Mouse (Mus musculus) MEL (cell line): ENCODE measurements at regions not wholly inside any gene's neighbourhood (a gene's known extent, or its start where the extent isn't known, plus 50 kb on each side); places are given as distances from the start of the nearest gene placed in this dataset.

Source experiments
- DNase-seq: peaks from one replicate; pipeline ENCODE4 v3.0.0; 2011; ENCODE audit warnings: low read depth, low spot score
- H3K27ac ChIP-seq: 2 replicates; pipeline ENCODE4 v1.5.1; 2012; ENCODE audit warnings: low read depth, mild to moderate bottlenecking, control low read depth, low read length, moderate library complexity; ENCODE audit not compliant: control insufficient read depth
- H3K27me3 ChIP-seq, 2 experiments: fragments of 150-350 bp in 1 of 2; sonication (generic) in 1 of 2; 2 replicates each; pipeline ENCODE4 v1.6.1; 2012; ENCODE audit warnings: low read length in 2 of 2, mild to moderate bottlenecking in 2 of 2, improper control_type of control experiment in 1 of 2, moderate library complexity in 1 of 2; ENCODE audit not compliant: insufficient read depth in 2 of 2, control insufficient read depth in 1 of 2
- H3K36me3 ChIP-seq, 2 experiments: 2 replicates each; pipeline ENCODE4 v1.6.1; 2012 to 2014; ENCODE audit warnings: low read length in 2 of 2, improper control_type of control experiment in 1 of 2, inconsistent platforms in 1 of 2, mild to moderate bottlenecking in 1 of 2; ENCODE audit not compliant: insufficient read depth in 2 of 2, control insufficient read depth in 1 of 2
- H3K4me1 ChIP-seq, 2 experiments: fragments of 150-350 bp in 1 of 2; sonication (generic) in 1 of 2; 2 replicates each; pipeline ENCODE4 v1.6.1; 2012; ENCODE audit warnings: low read length in 2 of 2, improper control_type of control experiment in 1 of 2, mild to moderate bottlenecking in 1 of 2; ENCODE audit not compliant: insufficient read depth in 2 of 2, control insufficient read depth in 1 of 2
- H3K4me3 ChIP-seq, 2 experiments: fragments of 150-350 bp in 1 of 2; sonication (generic) in 1 of 2; 2 replicates each; pipeline ENCODE4 v1.5.1; 2012; ENCODE audit warnings: low read depth in 2 of 2, low read length in 2 of 2, mild to moderate bottlenecking in 2 of 2, moderate library complexity in 2 of 2, control low read depth in 1 of 2, improper control_type of control experiment in 1 of 2; ENCODE audit not compliant: control insufficient read depth in 1 of 2, insufficient read depth in 1 of 2
- H3K79me2 ChIP-seq: 2 replicates; pipeline ENCODE4 v1.6.1; 2012; ENCODE audit warnings: mild to moderate bottlenecking, low read length, moderate library complexity; ENCODE audit not compliant: control insufficient read depth, poor library complexity, insufficient read depth
- H3K9ac ChIP-seq: 2 replicates; pipeline ENCODE4 v1.6.1; 2012; ENCODE audit warnings: low read depth, mild to moderate bottlenecking, control low read depth, low read length, moderate library complexity; ENCODE audit not compliant: control insufficient read depth, poor library complexity, severe bottlenecking
- H3K9me3 ChIP-seq: fragments of 150-350 bp; sonication (generic); replicated peaks from 2 replicates; pipeline ENCODE4 v1.6.1; 2012; ENCODE audit warnings: mild to moderate bottlenecking, low read length, improper control_type of control experiment, moderate library complexity; ENCODE audit not compliant: insufficient read depth
- BHLHE40 ChIP-seq: IDR thresholded peaks from 2 replicates; pipeline ENCODE4 v1.6.1; 2012; ENCODE audit warnings: low read depth, mild to moderate bottlenecking, inconsistent platforms, low read length, improper control_type of control experiment, borderline replicate concordance
- CHD1 ChIP-seq: IDR thresholded peaks from 2 replicates; pipeline ENCODE4 v1.6.1; 2012; ENCODE audit warnings: low read depth, mild to moderate bottlenecking, inconsistent platforms, low read length, improper control_type of control experiment
- CHD2 ChIP-seq: IDR thresholded peaks from 2 replicates; pipeline ENCODE4 v1.6.1; 2011; ENCODE audit warnings: low read length, improper control_type of control experiment
- CTCF ChIP-seq, 3 experiments: IDR thresholded peaks in 2 of 3; conservative IDR thresholded peaks in 1 of 3; 2 replicates each; pipeline ENCODE4 v1.5.1; 2011 to 2012; ENCODE audit warnings: low read length in 3 of 3, low read depth in 2 of 3, mild to moderate bottlenecking in 2 of 3, improper control_type of control experiment in 1 of 3, inconsistent platforms in 1 of 3, mixed read lengths in 1 of 3, moderate library complexity in 1 of 3; ENCODE audit not compliant: control insufficient read depth in 1 of 3, insufficient read depth in 1 of 3, poor library complexity in 1 of 3, severe bottlenecking in 1 of 3
- E2F4 ChIP-seq: IDR thresholded peaks from 2 replicates; pipeline ENCODE4 v1.6.1; 2011; ENCODE audit warnings: low read depth, low read length, improper control_type of control experiment, borderline replicate concordance
- ETS1 ChIP-seq: IDR thresholded peaks from 2 replicates; pipeline ENCODE4 v1.6.1; 2012; ENCODE audit warnings: low read depth, mild to moderate bottlenecking, inconsistent platforms, low read length, improper control_type of control experiment, moderate library complexity
- HCFC1 ChIP-seq: IDR thresholded peaks from 2 replicates; pipeline ENCODE4 v1.6.1; 2012; ENCODE audit warnings: low read depth, mild to moderate bottlenecking, inconsistent platforms, low read length, improper control_type of control experiment, moderate library complexity
- JUND ChIP-seq: IDR thresholded peaks from 2 replicates; pipeline ENCODE4 v1.6.1; 2011; ENCODE audit warnings: low read depth, mild to moderate bottlenecking, improper control_type of control experiment, low read length
- KAT2A ChIP-seq: conservative IDR thresholded peaks from 2 replicates; pipeline ENCODE4 v1.6.1; 2012; ENCODE audit warnings: low read depth, low read length, improper control_type of control experiment, inconsistent platforms
- MAX ChIP-seq: IDR thresholded peaks from 2 replicates; pipeline ENCODE4 v1.6.1; 2011; ENCODE audit warnings: low read length, improper control_type of control experiment
- MAZ ChIP-seq: IDR thresholded peaks from 2 replicates; pipeline ENCODE4 v1.6.1; 2012; ENCODE audit warnings: low read depth, mild to moderate bottlenecking, inconsistent platforms, low read length, improper control_type of control experiment
- MEF2A ChIP-seq: IDR thresholded peaks from 2 replicates; pipeline ENCODE4 v1.6.1; 2014; ENCODE audit warnings: low read depth, mild to moderate bottlenecking, inconsistent platforms, low read length, improper control_type of control experiment; ENCODE audit not compliant: poor library complexity, insufficient replicate concordance, severe bottlenecking; ENCODE audit errors: extremely low read depth
- MXI1 ChIP-seq: IDR thresholded peaks from 2 replicates; pipeline ENCODE4 v1.6.1; 2011; ENCODE audit warnings: mild to moderate bottlenecking, low read depth, low read length, improper control_type of control experiment
- MYB ChIP-seq: IDR thresholded peaks from 2 replicates; pipeline ENCODE4 v1.6.1; 2011; ENCODE audit warnings: mild to moderate bottlenecking, low read depth, low read length, improper control_type of control experiment
- MYC ChIP-seq: IDR thresholded peaks from 2 replicates; pipeline ENCODE4 v1.6.1; 2011; ENCODE audit warnings: low read depth, mild to moderate bottlenecking, low read length, improper control_type of control experiment, moderate library complexity
- NELFE ChIP-seq: IDR thresholded peaks from 2 replicates; pipeline ENCODE4 v1.6.1; 2011; ENCODE audit warnings: low read depth, low read length, improper control_type of control experiment
- POLR2A ChIP-seq, 2 experiments: IDR thresholded peaks; 2 replicates each; pipeline ENCODE4 v1.6.1; 2011 to 2012; ENCODE audit warnings: low read length in 2 of 2, mild to moderate bottlenecking in 2 of 2, control low read depth in 1 of 2, improper control_type of control experiment in 1 of 2, low read depth in 1 of 2, moderate library complexity in 1 of 2; ENCODE audit not compliant: control insufficient read depth in 1 of 2, insufficient read depth in 1 of 2, poor library complexity in 1 of 2
- POLR2AphosphoS2 ChIP-seq: IDR thresholded peaks from 2 replicates; pipeline ENCODE4 v1.6.1; 2011; ENCODE audit warnings: low read length, improper control_type of control experiment
- POLR2AphosphoS5 ChIP-seq: IDR thresholded peaks from 2 replicates; pipeline ENCODE4 v1.6.1; 2012; ENCODE audit warnings: low read depth, borderline replicate concordance, mild to moderate bottlenecking, inconsistent platforms, low read length, moderate library complexity, mixed read lengths
- SMC3 ChIP-seq: IDR thresholded peaks from 2 replicates; pipeline ENCODE4 v1.6.1; 2011; ENCODE audit warnings: low read depth, low read length, improper control_type of control experiment
- TAL1 ChIP-seq: IDR thresholded peaks from 2 replicates; pipeline ENCODE4 v1.6.1; 2012; ENCODE audit warnings: mild to moderate bottlenecking, inconsistent platforms, low read length, moderate library complexity, mixed read lengths
- UBTF ChIP-seq: IDR thresholded peaks from 2 replicates; pipeline ENCODE4 v1.6.1; 2012; ENCODE audit warnings: low read depth, mild to moderate bottlenecking, inconsistent platforms, low read length, improper control_type of control experiment, moderate library complexity, borderline replicate concordance; ENCODE audit not compliant: insufficient read depth
- USF1 ChIP-seq: IDR thresholded peaks from 2 replicates; pipeline ENCODE4 v1.6.1; 2014; ENCODE audit warnings: low read depth, mild to moderate bottlenecking, inconsistent platforms, low read length, improper control_type of control experiment, moderate library complexity
- ZC3H11A ChIP-seq: IDR thresholded peaks from 2 replicates; pipeline ENCODE4 v1.6.1; 2012; ENCODE audit warnings: low read depth, mild to moderate bottlenecking, inconsistent platforms, low read length, improper control_type of control experiment
- ZKSCAN1 ChIP-seq: IDR thresholded peaks from 2 replicates; pipeline ENCODE4 v1.6.1; 2012; ENCODE audit warnings: low read depth, mild to moderate bottlenecking, inconsistent platforms, low read length, improper control_type of control experiment, moderate library complexity

DNA sequence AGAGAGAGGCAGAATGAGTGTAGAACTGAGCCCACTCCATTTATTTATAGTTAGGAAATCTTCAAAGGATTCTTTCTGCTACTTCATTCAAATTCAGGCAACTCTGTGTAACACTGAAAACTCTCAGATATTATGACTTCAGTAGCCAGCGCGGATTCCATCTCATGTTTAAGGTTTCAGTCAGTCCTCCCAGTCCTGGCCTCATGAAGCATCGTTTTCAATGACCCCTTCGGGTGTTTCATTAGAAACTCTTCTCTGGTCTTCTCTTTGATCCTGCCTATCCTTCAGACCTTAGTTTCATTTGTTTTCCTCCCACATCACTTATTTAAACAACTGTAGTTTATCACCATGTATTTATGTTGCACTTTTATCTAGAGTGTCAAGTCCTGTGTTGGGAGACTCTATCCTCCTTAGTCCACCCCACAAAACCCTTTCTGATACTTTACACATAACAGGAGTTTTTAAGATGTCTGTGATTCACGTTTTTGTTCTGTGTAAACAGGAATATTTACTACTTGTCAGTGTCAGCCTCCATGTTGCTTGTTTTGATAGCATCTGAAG is 447.7 kb upstream of the Jag1 start:
- Histone ChIP-seq H3K9ac (no peak overlapping the region), H3K4me3 (no peak overlapping the region), H3K36me3 (no peaks in the 10 kb centered on the region), H3K79me2 (no peaks in the 10 kb centered on the region)
- TF ChIP-seq JUND (no peak), MYB (no peak), SMC3 (no peak), E2F4 (no peak), MEF2A (no peak), NELFE (no peak), ZKSCAN1 (no peak), MAZ (no peak), CHD1 (no peak), CHD2 (no peak), UBTF (no peak), POLR2AphosphoS5 (no peak)
- TF ChIP-seq, all 39 proteins: peak for 0
- Histone ChIP-seq H3K27me3 (no peaks in the 10 kb centered on the region), H3K4me1 (no peaks in the 10 kb centered on the region), H3K27ac (no peak overlapping the region), H3K9me3 (no peaks in the 10 kb centered on the region)
- no peak for DNase-seq

DNA sequence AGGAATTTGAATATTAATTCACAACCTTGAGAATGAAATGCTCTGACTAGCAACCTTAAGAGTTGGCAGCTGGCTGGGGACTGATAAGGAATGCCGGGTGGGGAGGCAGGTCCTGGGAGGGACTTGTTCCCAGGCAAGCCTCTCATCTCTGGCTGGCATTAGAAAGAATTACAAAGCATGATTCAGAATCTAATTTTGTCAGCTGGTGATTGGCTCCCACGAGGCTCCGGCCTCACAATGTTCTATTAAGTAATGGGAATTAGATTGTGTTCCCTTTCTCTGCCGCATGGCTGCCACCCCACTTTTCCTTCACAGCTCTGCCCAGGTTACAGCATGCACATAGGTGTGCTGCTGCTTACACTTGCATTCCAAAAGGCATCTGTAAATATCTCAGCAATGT is 443.9 kb upstream of the Jag1 start:
- DNase-seq = no peak
- H3K9me3 ChIP-seq = no peaks in the 10 kb centered on the region
- no peaks in the 10 kb centered on the region for H3K27me3 ChIP-seq
- H3K36me3 ChIP-seq = no peaks in the 10 kb centered on the region
- no peak overlapping the region for H3K9ac ChIP-seq
- no peak overlapping the region for H3K27ac ChIP-seq
- H3K4me3 ChIP-seq = no peak overlapping the region
- H3K4me1 ChIP-seq = no peaks in the 10 kb centered on the region
- TF ChIP-seq HCFC1 = no peak
- no peak for TF ChIP-seq SMC3
- TF ChIP-seq MAZ = no peak
- no peak for TF ChIP-seq MYC
- no peak for TF ChIP-seq MYB
- TF ChIP-seq ZKSCAN1 = no peak
- no peak for TF ChIP-seq CTCF (IDR thresholded peaks at IDR 0.05 in 2 of 3, conservative IDR thresholded peaks at IDR 0.05 in 1 of 3; ENCODE audit: control insufficient read depth in 1 of 3, insufficient read depth in 1 of 3, low read depth in 2 of 3, low read length in 3 of 3, poor library complexity in 1 of 3, severe bottlenecking in 1 of 3)
- TF ChIP-seq UBTF = no peak
- no peak for TF ChIP-seq USF1
- TF ChIP-seq KAT2A = no peak
- no peak for TF ChIP-seq POLR2AphosphoS2
- no peak for TF ChIP-seq BHLHE40
- no peak for TF ChIP-seq MXI1
- no peak for TF ChIP-seq MAX
- no peak for TF ChIP-seq POLR2A (IDR thresholded peaks at IDR 0.05; ENCODE audit: control insufficient read depth in 1 of 2, insufficient read depth in 1 of 2, low read depth in 1 of 2, low read length in 2 of 2, poor library complexity in 1 of 2)
- TF ChIP-seq TAL1 = no peak
- no peak for TF ChIP-seq ETS1
- TF ChIP-seq ZC3H11A = no peak
- H3K79me2 ChIP-seq = no peaks in the 10 kb centered on the region
